Mouse (Mus musculus) adrenal gland, postnatal 10 days (tissue): ENCODE data around the gene Pfkfb3. TPM values are rescaled to one million over a fixed set of nuclear protein-coding genes. Genes with fewer than 3 reads are reported as not detected.

Experiments
- DNase-seq: peaks from one replicate; pipeline ENCODE4 v3.0.0; 2021; ENCODE audit warnings: mixed read lengths
- long read RNA-seq, 2 experiments: library from polyadenylated mRNA; stranded (forward); transcript quantifications; one replicate each; pipeline ENCODE4 v2.0.0; 2021
- total RNA-seq, 2 experiments: library from RNA; stranded (reverse); gene quantifications; 2 replicates each; pipeline ENCODE4 v1.2.3; 2021

The Pfkfb3 gene
- 100 to 1,000 TPM; 107 to 116 TPM for total RNA-seq
- long read RNA-seq, experiment 1, full-length matches to known transcripts, result 1 of 35 reads
- long read RNA-seq, experiment 1, partial matches to known transcripts, result 1 of 35 reads
- long read RNA-seq, experiment 1, other reads (novel, unspliced or antisense), result 33 of 35 reads
- long read RNA-seq, experiment 2, full-length matches to known transcripts, result 5 of 15 reads
- long read RNA-seq, experiment 2, partial matches to known transcripts, result 1 of 15 reads
- long read RNA-seq, experiment 2, other reads (novel, unspliced or antisense), result 9 of 15 reads

- DNase-seq, result peak; percentile 87
These were observed at the start of gene Pfkfb3 for GRCm38 (mm10) chr2:11553471-11554400. Pfkfb3 (minus strand) TSS chr2:11554077.

GRCm38 (mm10) chr2:11602506-11603489 lies 48.9 kb upstream of the Pfkfb3 start:
- peak; percentile 98 for DNase-seq

- no peak for DNase-seq
These were observed 47.9 kb upstream of the Pfkfb3 start for GRCm38 (mm10) chr2:11601795-11602194.

GRCm38 (mm10) chr2:11597906-11598305 lies 44.0 kb upstream of the Pfkfb3 start:
- DNase-seq, result no peak

- DNase-seq, result peak; percentile 25
These were observed 42.8 kb upstream of the Pfkfb3 start for GRCm38 (mm10) chr2:11596690-11597089.

GRCm38 (mm10) chr2:11587996-11588395 lies 34.1 kb upstream of the Pfkfb3 start:
- DNase-seq, result no peak

- DNase-seq, result no peak
These were observed 25.5 kb upstream of the Pfkfb3 start for GRCm38 (mm10) chr2:11579399-11579798.

GRCm38 (mm10) chr2:11578187-11578586 lies 24.3 kb upstream of the Pfkfb3 start:
- no peak for DNase-seq

GRCm38 (mm10) chr2:11573684-11574083 lies 19.8 kb upstream of the Pfkfb3 start:
- no peak for DNase-seq

- peak; percentile 62 for DNase-seq
These were observed 17.2 kb upstream of the Pfkfb3 start for GRCm38 (mm10) chr2:11571004-11571535.

GRCm38 (mm10) chr2:11568471-11568870 lies 14.6 kb upstream of the Pfkfb3 start:
- peak; percentile 69 for DNase-seq

GRCm38 (mm10) chr2:11567781-11568362 lies 14.0 kb upstream of the Pfkfb3 start:
- DNase-seq, result peak; percentile 66

GRCm38 (mm10) chr2:11566898-11567297 lies 13.0 kb upstream of the Pfkfb3 start:
- DNase-seq, result no peak

GRCm38 (mm10) chr2:11566241-11566640 lies 12.4 kb upstream of the Pfkfb3 start:
- DNase-seq, result no peak

GRCm38 (mm10) chr2:11564768-11565167 lies 10.9 kb upstream of the Pfkfb3 start:
- no peak for DNase-seq

GRCm38 (mm10) chr2:11563256-11563655 lies 9.4 kb upstream of the Pfkfb3 start:
- DNase-seq, result peak; percentile 52

GRCm38 (mm10) chr2:11558654-11559053 lies 4.8 kb upstream of the Pfkfb3 start:
- DNase-seq, result no peak

GRCm38 (mm10) chr2:11557244-11557643 lies 3.4 kb upstream of the Pfkfb3 start:
- DNase-seq, result no peak

- DNase-seq, result no peak
These were observed 1.4 kb upstream of the Pfkfb3 start for GRCm38 (mm10) chr2:11555316-11555715.

- peak; percentile 77 for DNase-seq
These were observed 868 bp downstream of the Pfkfb3 start for GRCm38 (mm10) chr2:11552966-11553451.

GRCm38 (mm10) chr2:11552297-11552821 lies 1.5 kb downstream of the Pfkfb3 start:
- peak; percentile 50 for DNase-seq
